Mouse (Mus musculus) lung, postnatal 0 days (tissue): ENCODE measurements around the gene Pik3r1.

Experiments used
- CTCF ChIP-seq: IDR thresholded peaks from 2 replicates; pipeline ENCODE4 v1.5.1; 2016; ENCODE audit warnings: antibody characterized with exemption, mild to moderate bottlenecking
- EP300 ChIP-seq: IDR thresholded peaks from 2 replicates; pipeline ENCODE4 v1.6.1; 2016; ENCODE audit warnings: antibody characterized with exemption, mild to moderate bottlenecking, control low read depth

DNA sequence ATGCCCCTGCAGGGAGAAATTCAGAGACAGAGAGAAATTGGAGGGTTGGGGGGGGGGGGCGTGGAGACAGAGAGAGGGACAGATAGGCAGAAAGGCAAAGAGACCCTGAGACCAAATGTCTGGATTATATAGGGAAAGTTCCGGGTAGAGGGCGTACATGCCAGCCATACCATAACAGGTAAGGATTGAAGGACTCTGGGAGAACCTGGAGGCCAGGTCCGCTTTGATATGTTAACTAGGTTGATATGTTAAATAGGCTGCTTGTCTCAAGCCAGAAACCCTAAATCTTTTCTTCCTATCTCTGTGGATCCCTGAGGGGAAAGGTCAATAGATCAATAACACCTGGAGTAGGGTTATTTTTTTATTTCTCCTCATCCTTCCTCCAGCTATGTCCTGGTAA, 17.7 kb upstream of the Pik3r1 start:
- TF ChIP-seq CTCF (no peak), EP300 (no peak)
